Mouse (Mus musculus) hindbrain, embryonic 11.5 days (tissue): Measurements from ENCODE around the gene Dolk. TPM values are rescaled to one million over a fixed set of nuclear protein-coding genes. Genes with fewer than 3 reads are reported as not detected.

Source experiments
- ATAC-seq: fragments of 200-750 bp; cut with Nextera tagmentation; 2 replicates; pipeline ENCODE4 v1.8.0; 2017; ENCODE audit warnings: mild to moderate bottlenecking, moderate TSS enrichment, moderate library complexity; ENCODE audit not compliant: low FRiP score
- DNase-seq: peaks from one replicate; pipeline ENCODE4 v3.0.0-alpha.2; 2015; ENCODE audit warnings: low spot score
- H3K27ac ChIP-seq: fragments of 300-500 bp; sonication (generic); 2 replicates; pipeline ENCODE4 v1.5.1; 2014; ENCODE audit warnings: mild to moderate bottlenecking, low read depth, low read length
- H3K27me3 ChIP-seq: fragments of 300-500 bp; sonication (generic); 2 replicates; pipeline ENCODE4 v1.6.1; 2014; ENCODE audit warnings: mild to moderate bottlenecking, low read length, moderate library complexity, mixed read lengths; ENCODE audit not compliant: control insufficient read depth, insufficient read depth
- H3K36me3 ChIP-seq: fragments of 300-500 bp; sonication (generic); 2 replicates; pipeline ENCODE4 v1.6.1; 2014; ENCODE audit warnings: mild to moderate bottlenecking, low read length, moderate library complexity, mixed read lengths; ENCODE audit not compliant: control insufficient read depth, insufficient read depth
- H3K4me1 ChIP-seq: fragments of 300-500 bp; sonication (generic); replicated peaks from 2 replicates; pipeline ENCODE4 v1.6.1; 2014; ENCODE audit warnings: low read length, mixed read lengths; ENCODE audit not compliant: control insufficient read depth, insufficient read depth
- H3K4me2 ChIP-seq: fragments of 300-500 bp; sonication (generic); replicated peaks from 2 replicates; pipeline ENCODE4 v1.6.1; 2014; ENCODE audit warnings: mild to moderate bottlenecking, low read depth, low read length
- H3K4me3 ChIP-seq: fragments of 300-500 bp; sonication (generic); 2 replicates; pipeline ENCODE4 v1.5.1; 2014; ENCODE audit warnings: low read depth, low read length
- H3K9ac ChIP-seq: fragments of 300-500 bp; sonication (generic); 2 replicates; pipeline ENCODE4 v1.6.1; 2014; ENCODE audit warnings: low read depth, low read length
- H3K9me3 ChIP-seq: fragments of 300-500 bp; sonication (generic); 2 replicates; pipeline ENCODE4 v1.6.1; 2016; ENCODE audit warnings: low read length; ENCODE audit not compliant: control insufficient read depth
- WGBS: fragments of 180-500 bp; shearing (Covaris S2); extraction: QIAGEN DNeasy Blood & Tissue Kit; methylation state at CpG from one replicate; pipeline ENCODE4 v1.1.7; 2014; 5-methylcytosine and 5-hydroxymethylcytosine counted together
- polyA plus RNA-seq: library from polyadenylated mRNA; unstranded; fragments of >200 nt; fragmentation: Nextera tagmentation; extraction: Ambion mirVana; gene quantifications from 2 replicates; pipeline ENCODE4 v1.2.1, GENCODE M21; 2014

Gene Dolk
- polyA plus RNA-seq, result 24.0 and 24.1 TPM in 2 replicates

DNA sequence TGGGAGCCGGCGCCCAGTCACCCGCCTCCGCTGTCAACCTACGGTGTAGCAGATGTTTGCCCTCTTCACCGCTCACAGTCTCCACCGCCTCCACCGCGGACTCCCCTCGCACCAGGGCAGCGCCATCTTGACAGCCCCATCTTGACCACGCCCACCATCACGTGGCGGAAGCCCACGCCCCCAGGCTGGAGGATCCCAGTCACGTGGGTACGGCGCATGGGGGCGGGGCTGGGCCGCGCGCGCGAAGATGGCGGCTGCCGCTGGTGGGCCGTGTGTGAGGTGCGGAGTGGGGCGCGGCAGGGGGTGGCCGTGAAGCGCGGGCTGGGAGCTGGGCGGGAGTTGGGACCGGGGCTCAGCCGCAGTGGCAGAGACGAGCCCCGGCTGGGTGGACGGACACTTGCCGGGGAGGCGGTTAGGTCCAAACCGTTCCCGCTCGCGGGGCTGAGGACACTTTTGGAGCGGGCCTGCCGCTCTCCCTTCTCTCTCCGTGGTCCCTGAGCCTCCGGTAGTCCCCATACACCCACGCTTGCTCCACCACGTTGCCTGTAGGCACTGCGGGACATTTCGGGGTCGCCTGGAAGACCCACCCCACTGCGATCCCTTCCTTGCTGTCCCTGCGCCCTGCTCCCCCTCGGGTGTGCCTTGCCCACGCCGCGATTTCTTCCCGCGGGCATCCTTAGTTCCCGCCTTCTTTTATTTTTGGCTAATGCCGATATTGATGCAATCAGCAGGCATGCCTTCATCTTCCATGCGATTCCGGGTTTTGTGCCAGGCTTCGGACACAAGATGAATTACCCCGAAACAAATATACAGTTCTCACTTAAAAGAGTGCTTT, at the start of gene Dolk, which contains the start of gene Nup188:
Gene Dolk (minus strand): TSS at position 143 of the 835 bp plus-strand sequence.
Gene Nup188 (plus strand): TSS at position 206 of the 835 bp plus-strand sequence.
- Histone ChIP-seq H3K9ac (peak within 1 kb of the TSS; percentile 86), H3K4me3 (peak within 1 kb of the TSS; percentile 86), H3K27ac (no peak within 1 kb of the TSS), H3K27me3 (no peaks in the 10 kb centered on the region), H3K4me1 (peaks cover 7% of the 10 kb centered on the region; the same call in 1 of the 2 replicates), H3K36me3 (no peaks in the 10 kb centered on the region), H3K9me3 (no peaks in the 10 kb centered on the region), H3K4me2 (peak within 1 kb of the TSS; percentile 83)
- DNase-seq (peak; percentile 99), ATAC-seq (peak; percentile 91)
- under 1% methylated on average over 68 of the region's 68 CpGs for WGBS

GRCm38 (mm10) chr2:30335324-30335723, 49.2 kb upstream of the Dolk start:
- no peak for ATAC-seq
- Histone ChIP-seq H3K27me3 (no peaks in the 10 kb centered on the region), H3K27ac (no peak overlapping the region), H3K36me3 (peaks cover 11% of the 10 kb centered on the region), H3K4me3 (no peak overlapping the region), H3K9ac (no peak overlapping the region), H3K4me1 (no peaks in the 10 kb centered on the region), H3K9me3 (no peaks in the 10 kb centered on the region), H3K4me2 (no peak overlapping the region)
- DNase-seq, result no peak
- WGBS, result 99% methylated on average over 2 of the region's 2 CpGs

DNA sequence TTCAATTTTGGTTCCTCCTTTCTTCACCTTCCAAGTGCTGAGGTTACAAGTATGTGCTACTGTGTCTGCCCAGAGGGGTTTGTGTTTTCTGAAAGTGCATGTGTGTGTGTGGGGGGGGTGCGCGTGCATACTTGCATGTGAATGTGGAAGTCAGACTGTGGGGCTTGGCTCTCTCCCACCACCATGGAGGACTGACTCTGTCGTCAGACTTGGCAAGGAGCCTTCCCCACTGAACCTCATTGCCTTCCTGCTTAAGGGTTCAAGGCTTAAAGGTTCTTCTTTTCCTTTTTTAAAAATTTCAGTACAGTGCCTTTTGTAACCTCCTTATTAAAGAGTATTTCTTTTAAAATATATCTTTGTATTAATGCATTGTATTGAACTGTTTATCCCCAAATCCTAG, 42.7 kb upstream of the Dolk start:
- H3K36me3 ChIP-seq, result peaks cover 11% of the 10 kb centered on the region

GRCm38 (mm10) chr2:30327276-30327675, 41.1 kb upstream of the Dolk start:
- no peaks in the 10 kb centered on the region for H3K27me3 ChIP-seq
- H3K4me2 ChIP-seq, result no peak overlapping the region
- 93% methylated on average over 7 of the region's 7 CpGs for WGBS
- no peaks in the 10 kb centered on the region for H3K9me3 ChIP-seq
- no peak overlapping the region for H3K9ac ChIP-seq
- DNase-seq, result no peak
- H3K36me3 ChIP-seq, result peaks cover 12% of the 10 kb centered on the region; the same call in 1 of the 2 replicates
- no peaks in the 10 kb centered on the region for H3K4me1 ChIP-seq
- ATAC-seq, result no peak
- H3K27ac ChIP-seq, result no peak overlapping the region
- no peak overlapping the region for H3K4me3 ChIP-seq

More for the DNA sequence above, 42.7 kb upstream of the Dolk start:
- Histone ChIP-seq H3K4me2 (no peak overlapping the region), H3K4me3 (no peak overlapping the region), H3K4me1 (no peaks in the 10 kb centered on the region), H3K9ac (no peak overlapping the region), H3K27ac (no peak overlapping the region), H3K27me3 (no peaks in the 10 kb centered on the region), H3K9me3 (no peaks in the 10 kb centered on the region)
- WGBS, result 86% methylated on average over 3 of the region's 3 CpGs
- DNase-seq (no peak), ATAC-seq (no peak)

GRCm38 (mm10) chr2:30325296-30325695, 39.2 kb upstream of the Dolk start:
- Histone ChIP-seq H3K4me2 (no peak overlapping the region), H3K36me3 (peaks cover 21% of the 10 kb centered on the region; the same call in 1 of the 2 replicates), H3K27me3 (no peaks in the 10 kb centered on the region), H3K4me3 (no peak overlapping the region), H3K4me1 (no peaks in the 10 kb centered on the region), H3K9ac (no peak overlapping the region), H3K9me3 (no peaks in the 10 kb centered on the region), H3K27ac (no peak overlapping the region)
- ATAC-seq (no peak), DNase-seq (no peak)
- 91% methylated on average over 5 of the region's 5 CpGs for WGBS

- Histone ChIP-seq H3K36me3 (peaks cover 21% of the 10 kb centered on the region), H3K4me3 (no peak overlapping the region), H3K9me3 (no peaks in the 10 kb centered on the region), H3K27me3 (no peaks in the 10 kb centered on the region), H3K4me2 (no peak overlapping the region), H3K4me1 (no peaks in the 10 kb centered on the region), H3K27ac (no peak overlapping the region), H3K9ac (no peak overlapping the region)
- 92% methylated on average over 7 of the region's 7 CpGs for WGBS
- ATAC-seq (no peak), DNase-seq (no peak)
Observed at GRCm38 (mm10) chr2:30323111-30323510, 37.0 kb upstream of the Dolk start.

GRCm38 (mm10) chr2:30319260-30319659, 33.1 kb upstream of the Dolk start:
- peaks cover 27% of the 10 kb centered on the region for H3K36me3 ChIP-seq
- ATAC-seq (no peak), DNase-seq (no peak)
- no peaks in the 10 kb centered on the region for H3K9me3 ChIP-seq
- H3K4me1 ChIP-seq, result no peaks in the 10 kb centered on the region
- H3K27ac ChIP-seq, result no peak overlapping the region
- H3K9ac ChIP-seq, result no peak overlapping the region
- no peaks in the 10 kb centered on the region for H3K27me3 ChIP-seq
- 94% methylated on average over 4 of the region's 4 CpGs for WGBS
- no peak overlapping the region for H3K4me3 ChIP-seq
- no peak overlapping the region for H3K4me2 ChIP-seq

GRCm38 (mm10) chr2:30316955-30317354, 30.8 kb upstream of the Dolk start:
- H3K9ac ChIP-seq, result no peak overlapping the region
- H3K4me2 ChIP-seq, result no peak overlapping the region
- H3K4me3 ChIP-seq, result no peak overlapping the region
- H3K27me3 ChIP-seq, result no peaks in the 10 kb centered on the region
- WGBS, result 96% methylated on average over 5 of the region's 5 CpGs
- H3K9me3 ChIP-seq, result no peaks in the 10 kb centered on the region
- ATAC-seq (no peak), DNase-seq (no peak)
- H3K36me3 ChIP-seq, result peaks cover 20% of the 10 kb centered on the region
- H3K27ac ChIP-seq, result no peak overlapping the region
- no peaks in the 10 kb centered on the region for H3K4me1 ChIP-seq

DNA sequence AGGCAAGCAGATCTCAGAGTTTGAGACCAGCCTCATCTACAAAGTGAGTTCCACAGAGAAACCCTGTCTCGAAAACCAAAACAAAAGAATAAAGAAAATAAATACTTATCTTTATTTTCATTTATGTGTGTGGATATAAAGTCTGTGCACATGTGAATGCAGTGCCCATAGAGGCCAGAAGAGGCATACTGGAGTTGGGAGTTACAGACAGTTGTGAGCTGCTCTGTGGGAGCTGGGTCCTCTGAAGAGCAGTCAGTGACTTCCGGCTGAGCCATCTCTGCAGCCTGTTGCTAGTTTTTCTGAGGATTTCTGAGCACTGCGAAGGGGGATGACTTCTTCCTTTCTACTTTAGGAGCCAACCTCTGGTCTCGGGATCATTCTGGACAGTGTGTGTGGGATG, 30.0 kb upstream of the Dolk start:
- ATAC-seq, result no peak
- 92% methylated on average over 4 of the region's 4 CpGs for WGBS
- no peak overlapping the region for H3K4me2 ChIP-seq
- no peak for DNase-seq
- H3K36me3 ChIP-seq, result peaks cover 18% of the 10 kb centered on the region
- H3K4me1 ChIP-seq, result no peaks in the 10 kb centered on the region
- H3K27ac ChIP-seq, result no peak overlapping the region
- H3K9ac ChIP-seq, result no peak overlapping the region
- no peaks in the 10 kb centered on the region for H3K9me3 ChIP-seq
- H3K27me3 ChIP-seq, result no peaks in the 10 kb centered on the region
- no peak overlapping the region for H3K4me3 ChIP-seq
